Mouse (Mus musculus): ENCODE data around the gene Tox2. TPM values are rescaled to one million over a fixed set of nuclear protein-coding genes. Genes with fewer than 3 reads are reported as not detected.
A peak's percentile ranks its signal among the peaks of the same experiment; 100 is the strongest.

Tox2 gene
- total and polyA plus RNA-seq, 2 experiments from 2014 or later, result 8.0 to 35.2 TPM

GRCm38 (mm10) chr2:163194543-163194942 is 8.4 kb upstream of the Tox2 start:
- ATAC-seq, result no peak
- 57% methylated on average over 5 of the region's 5 CpGs for WGBS

GRCm38 (mm10) chr2:163195106-163195833 is 7.7 kb upstream of the Tox2 start:
- Histone ChIP-seq H3K9ac (no peak overlapping the region), H3K4me3 (ENCODE audit: low read depth, low read length) (no peak overlapping the region), H3K4me1 (ENCODE audit: insufficient read depth) (no peaks in the 10 kb centered on the region), H3K4me2 (ENCODE audit: low read depth) (no peak overlapping the region), H3K9me3 (ENCODE audit: low read length) (no peaks in the 10 kb centered on the region), H3K27ac (ENCODE audit: low read depth, low read length) (no peak overlapping the region), H3K36me3 (ENCODE audit: insufficient read depth) (no peaks in the 10 kb centered on the region), H3K27me3 (ENCODE audit: insufficient read depth, low read length) (no peaks in the 10 kb centered on the region; the same call in 1 of the 2 replicates)
- 21% methylated on average over 6 of the region's 6 CpGs for WGBS
- ATAC-seq (no peak), DNase-seq (no peak)
- TF ChIP-seq CTCF (IDR thresholded peaks at IDR 0.05; ENCODE audit: low read depth), result no peak

More at GRCm38 (mm10) chr2:163194543-163194942, 8.4 kb upstream of the Tox2 start:
- no peak for TF ChIP-seq CTCF (IDR thresholded peaks at IDR 0.05; ENCODE audit: low read depth)
- H3K9me3 ChIP-seq (ENCODE audit: low read length), result no peaks in the 10 kb centered on the region
- DNase-seq, result no peak
- H3K27ac ChIP-seq (ENCODE audit: low read depth, low read length), result no peak overlapping the region
- H3K9ac ChIP-seq, result no peak overlapping the region
- H3K27me3 ChIP-seq (ENCODE audit: insufficient read depth, low read length), result no peaks in the 10 kb centered on the region; the same call in 1 of the 2 replicates
- no peak overlapping the region for H3K4me3 ChIP-seq (ENCODE audit: low read depth, low read length)
- no peaks in the 10 kb centered on the region for H3K4me1 ChIP-seq (ENCODE audit: insufficient read depth)
- no peak overlapping the region for H3K4me2 ChIP-seq (ENCODE audit: low read depth)
- no peaks in the 10 kb centered on the region for H3K36me3 ChIP-seq (ENCODE audit: insufficient read depth)

- no peak for DNase-seq
- Histone ChIP-seq H3K36me3 (ENCODE audit: insufficient read depth) (no peaks in the 10 kb centered on the region), H3K4me1 (ENCODE audit: insufficient read depth) (no peaks in the 10 kb centered on the region), H3K9ac (no peak overlapping the region), H3K9me3 (ENCODE audit: low read length) (no peaks in the 10 kb centered on the region), H3K4me2 (ENCODE audit: low read depth) (no peak overlapping the region), H3K27ac (ENCODE audit: low read depth, low read length) (no peak overlapping the region), H3K4me3 (ENCODE audit: low read depth, low read length) (no peak overlapping the region), H3K27me3 (ENCODE audit: insufficient read depth, low read length) (no peaks in the 10 kb centered on the region; the same call in 1 of the 2 replicates)
- TF ChIP-seq CTCF (IDR thresholded peaks at IDR 0.05; ENCODE audit: low read depth), result no peak
- WGBS, result 11% methylated on average over 6 of the region's 6 CpGs
- peak; percentile 61 for ATAC-seq
Measured at GRCm38 (mm10) chr2:163195834-163196145, 7.1 kb upstream of the Tox2 start.

GRCm38 (mm10) chr2:163201897-163202296 is 1.0 kb upstream of the Tox2 start:
- no peak overlapping the region for H3K9ac ChIP-seq
- TF ChIP-seq CTCF (IDR thresholded peaks at IDR 0.05; ENCODE audit: low read depth), result no peak
- no peaks in the 10 kb centered on the region for H3K4me1 ChIP-seq (ENCODE audit: insufficient read depth)
- no peak overlapping the region for H3K4me2 ChIP-seq (ENCODE audit: low read depth)
- peaks cover 20% of the 10 kb centered on the region for H3K27me3 ChIP-seq (ENCODE audit: insufficient read depth, low read length)
- no peak overlapping the region for H3K27ac ChIP-seq (ENCODE audit: low read depth, low read length)
- DNase-seq (no peak), ATAC-seq (no peak)
- no peaks in the 10 kb centered on the region for H3K9me3 ChIP-seq (ENCODE audit: low read length)
- WGBS, result 57% methylated on average over 8 of the region's 8 CpGs
- no peak overlapping the region for H3K4me3 ChIP-seq (ENCODE audit: low read depth, low read length)
- H3K36me3 ChIP-seq (ENCODE audit: insufficient read depth), result no peaks in the 10 kb centered on the region

- ATAC-seq, result no peak
- H3K4me2 ChIP-seq (ENCODE audit: low read depth), result peak overlapping the region; percentile 71
- no peaks in the 10 kb centered on the region for H3K9me3 ChIP-seq (ENCODE audit: low read length)
- H3K36me3 ChIP-seq (ENCODE audit: insufficient read depth), result no peaks in the 10 kb centered on the region
- H3K27ac ChIP-seq (ENCODE audit: low read depth, low read length), result no peak overlapping the region
- TF ChIP-seq CTCF (IDR thresholded peaks at IDR 0.05; ENCODE audit: low read depth), result no peak
- H3K27me3 ChIP-seq (ENCODE audit: insufficient read depth, low read length), result peaks cover 20% of the 10 kb centered on the region
- peak overlapping the region; percentile 48 for H3K4me3 ChIP-seq (ENCODE audit: low read depth, low read length)
- H3K4me1 ChIP-seq (ENCODE audit: insufficient read depth), result no peaks in the 10 kb centered on the region
- no peak for DNase-seq
- H3K9ac ChIP-seq, result peak overlapping the region; percentile 58
- WGBS, result 6% methylated on average over 4 of the region's 4 CpGs
Measured at GRCm38 (mm10) chr2:163202553-163202883, 407 bp upstream of the Tox2 start.

- peak overlapping the region; percentile 71 for H3K4me2 ChIP-seq (ENCODE audit: low read depth)
- ATAC-seq, result peak; percentile 38
- peak overlapping the region; percentile 58 for H3K9ac ChIP-seq
- TF ChIP-seq CTCF (IDR thresholded peaks at IDR 0.05; ENCODE audit: low read depth), result no peak
- H3K36me3 ChIP-seq (ENCODE audit: insufficient read depth), result no peaks in the 10 kb centered on the region
- H3K9me3 ChIP-seq (ENCODE audit: low read length), result no peaks in the 10 kb centered on the region
- H3K4me3 ChIP-seq (ENCODE audit: low read depth, low read length), result peak overlapping the region; percentile 48
- whole genome bisulfite sequencing, result 2% methylated on average over 75 of the region's 75 CpGs
- H3K27ac ChIP-seq (ENCODE audit: low read depth, low read length), result peak overlapping the region; percentile 66
- H3K4me1 ChIP-seq (ENCODE audit: insufficient read depth), result no peaks in the 10 kb centered on the region; the same call in 1 of the 2 replicates
- DNase-seq, result peak; percentile 44
- peaks cover 20% of the 10 kb centered on the region for H3K27me3 ChIP-seq (ENCODE audit: insufficient read depth, low read length)
Measured at GRCm38 (mm10) chr2:163203635-163204547, 966 bp downstream of the Tox2 start.

All from forebrain, postnatal 0 days (tissue).